Mouse (Mus musculus): ENCODE data around the gene Grin3b.
A peak's percentile ranks its signal among the peaks of the same experiment; 100 is the strongest.

Gene Grin3b

DNA sequence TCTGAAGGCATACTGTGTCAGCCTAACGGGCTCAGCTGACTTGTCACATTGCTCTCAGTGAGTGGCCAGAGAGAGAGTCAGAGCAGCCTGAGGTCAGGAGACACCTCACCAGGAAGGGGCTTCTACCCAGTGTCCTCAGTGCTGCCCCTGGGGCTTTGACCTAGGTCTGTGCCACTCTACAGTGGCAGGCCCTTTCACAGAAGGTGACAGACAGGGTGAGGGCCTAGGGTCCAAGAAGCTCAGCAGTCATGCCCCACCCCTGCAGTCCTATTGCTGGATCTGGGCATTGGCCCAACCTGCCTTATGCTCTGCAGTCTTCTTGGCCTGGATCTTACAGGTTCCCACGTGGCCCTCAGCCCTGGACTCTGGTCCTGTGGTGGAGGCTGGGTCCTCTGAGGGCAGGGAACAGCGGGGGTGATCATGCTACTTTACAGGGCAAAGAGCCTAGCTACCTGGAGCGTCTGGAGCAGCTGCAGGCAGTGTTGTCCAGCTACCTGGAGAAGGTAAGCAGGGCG lies 3.6 kb upstream of the Grin3b start:
- no peak for DNase-seq (ENCODE audit: low spot score)

DNA sequence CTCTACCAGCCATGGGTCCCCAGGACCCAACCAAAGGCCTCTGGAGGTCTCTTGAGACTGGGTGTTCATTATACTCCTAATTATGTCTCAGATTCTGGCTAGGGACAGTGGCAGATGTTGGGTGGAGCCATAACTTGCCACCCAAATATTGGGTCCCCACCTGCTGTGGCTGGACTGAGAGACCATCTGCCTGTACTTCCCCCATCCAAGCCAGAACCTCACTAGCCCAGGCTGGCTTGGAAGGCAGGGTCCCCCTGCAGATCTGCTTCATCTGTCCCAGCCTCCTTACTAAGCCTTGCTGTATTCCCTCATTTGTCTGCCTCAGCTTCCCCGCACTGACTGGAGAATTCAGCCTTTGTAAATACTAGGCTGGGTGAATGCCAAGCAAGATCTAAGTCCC lies 2.3 kb upstream of the Grin3b start:
- no peak for DNase-seq (ENCODE audit: low spot score)

DNA sequence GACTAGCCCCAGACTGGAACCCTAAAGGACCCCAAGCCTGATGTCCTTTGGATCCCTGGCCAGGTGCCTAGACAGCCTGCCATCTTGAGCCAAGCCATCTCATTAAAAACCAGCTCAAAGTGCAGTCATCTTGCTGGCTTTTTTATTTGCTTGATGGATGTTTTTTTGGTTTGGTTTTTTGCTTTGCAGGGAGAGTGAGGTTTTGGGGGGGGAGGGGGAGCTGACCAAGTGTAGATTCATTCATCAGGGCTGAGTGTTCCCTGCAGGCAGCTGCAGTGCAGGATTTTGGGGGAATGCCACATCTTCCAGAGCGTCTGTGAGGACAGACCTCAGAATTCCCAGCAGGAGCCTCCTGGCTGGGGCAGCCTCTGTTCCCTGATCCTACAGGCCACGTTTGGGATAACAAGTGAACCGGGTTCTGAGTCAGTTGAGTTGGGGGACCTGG lies 1.4 kb upstream of the Grin3b start:
- DNase-seq (ENCODE audit: low spot score): no peak

DNA sequence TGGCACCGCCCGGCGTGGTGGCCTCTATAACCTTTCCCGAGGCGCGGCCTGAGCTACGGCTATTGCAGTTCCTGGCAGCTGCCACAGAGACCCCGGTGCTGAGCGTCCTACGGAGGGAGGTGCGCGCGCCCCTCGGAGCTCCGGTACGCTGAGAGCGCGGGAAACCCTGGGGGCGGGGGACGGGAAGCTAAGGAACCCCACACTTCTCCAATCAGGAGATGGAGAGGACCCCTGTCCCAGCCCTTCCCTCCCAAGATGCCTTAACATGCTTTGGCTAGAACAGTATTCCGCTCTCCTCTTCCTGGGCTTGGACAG lies 625 bp downstream of the Grin3b start:
- no peak for DNase-seq (ENCODE audit: low spot score)

DNA sequence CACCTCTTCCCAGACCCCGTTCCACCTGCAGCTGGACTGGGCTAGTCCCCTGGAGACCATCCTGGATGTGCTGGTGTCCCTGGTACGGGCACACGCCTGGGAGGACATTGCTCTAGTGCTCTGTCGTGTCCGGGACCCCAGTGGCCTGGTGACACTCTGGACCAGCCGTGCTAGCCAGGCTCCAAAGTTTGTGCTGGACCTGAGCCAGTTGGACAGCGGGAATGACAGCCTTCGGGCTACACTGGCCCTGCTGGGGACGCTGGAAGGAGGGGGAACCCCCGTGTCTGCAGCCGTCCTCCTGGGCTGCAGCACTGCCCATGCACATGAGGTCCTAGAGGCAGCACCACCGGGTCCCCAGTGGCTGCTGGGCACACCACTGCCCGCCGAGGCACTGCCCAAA lies 2.3 kb downstream of the Grin3b start:
- DNase-seq (ENCODE audit: low spot score): no peak

DNA sequence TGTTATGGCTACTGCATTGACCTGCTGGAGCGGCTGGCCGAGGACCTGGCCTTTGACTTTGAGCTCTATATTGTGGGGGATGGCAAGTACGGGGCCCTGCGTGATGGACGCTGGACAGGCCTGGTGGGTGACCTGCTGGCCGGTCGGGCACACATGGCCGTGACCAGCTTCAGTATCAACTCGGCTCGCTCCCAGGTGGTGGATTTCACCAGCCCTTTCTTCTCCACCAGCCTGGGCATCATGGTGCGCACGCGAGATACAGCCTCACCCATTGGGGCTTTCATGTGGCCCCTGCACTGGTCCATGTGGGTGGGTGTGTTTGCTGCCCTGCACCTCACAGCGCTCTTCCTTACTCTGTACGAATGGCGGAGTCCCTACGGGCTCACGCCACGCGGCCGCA lies 3.6 kb downstream of the Grin3b start:
- DNase-seq (ENCODE audit: low spot score): no peak

DNA sequence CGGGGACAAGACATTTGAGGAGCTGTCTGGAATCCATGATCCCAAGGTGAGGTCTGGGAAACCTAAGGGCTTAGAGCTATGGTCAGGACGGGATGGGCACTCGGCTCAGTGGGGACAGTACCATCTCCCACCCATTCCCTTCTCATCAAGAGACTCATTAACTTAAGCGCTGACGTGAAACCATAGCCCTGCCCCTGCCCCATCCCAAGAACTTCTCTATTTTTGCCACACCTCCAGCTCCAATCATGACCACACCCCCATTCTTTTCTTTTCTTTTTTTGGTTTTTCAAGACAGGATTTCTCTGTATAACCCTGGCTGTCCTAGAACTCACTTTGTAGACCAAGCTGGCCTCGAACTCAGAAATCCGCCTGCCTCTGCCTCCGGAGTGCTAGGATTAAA lies 4.2 kb downstream of the Grin3b start:
- no peak for DNase-seq (ENCODE audit: low spot score)

DNA sequence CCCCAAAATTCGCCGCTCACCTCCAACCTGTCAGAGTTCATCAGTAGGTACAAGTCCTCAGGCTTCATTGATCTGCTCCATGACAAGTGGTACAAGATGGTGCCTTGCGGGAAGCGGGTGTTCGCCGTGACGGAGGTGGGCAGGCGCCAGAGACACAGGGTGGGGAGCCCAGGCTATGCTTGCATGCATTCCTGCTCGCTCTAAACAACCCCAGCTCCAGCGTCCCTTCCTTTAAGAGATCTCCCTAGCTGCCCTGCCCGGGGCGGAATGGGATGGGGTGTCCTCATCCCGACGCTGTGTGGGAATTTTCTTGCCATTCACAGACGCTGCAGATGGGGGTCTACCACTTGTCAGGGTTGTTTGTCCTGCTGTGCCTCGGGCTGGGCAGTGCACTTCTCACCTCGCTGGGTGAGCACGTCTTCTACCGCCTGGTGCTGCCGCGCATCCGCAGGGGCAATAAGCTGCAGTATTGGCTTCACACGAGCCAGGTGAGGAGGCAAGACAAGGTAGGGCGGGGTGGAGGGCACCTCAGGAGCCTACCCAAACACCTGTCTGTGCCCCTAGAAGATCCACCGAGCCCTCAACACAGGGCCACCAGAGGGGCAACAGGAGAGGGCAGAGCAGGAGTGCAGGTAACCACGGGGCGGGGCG lies 5.7 kb downstream of the Grin3b start:
- DNase-seq (ENCODE audit: low spot score): no peak

DNA sequence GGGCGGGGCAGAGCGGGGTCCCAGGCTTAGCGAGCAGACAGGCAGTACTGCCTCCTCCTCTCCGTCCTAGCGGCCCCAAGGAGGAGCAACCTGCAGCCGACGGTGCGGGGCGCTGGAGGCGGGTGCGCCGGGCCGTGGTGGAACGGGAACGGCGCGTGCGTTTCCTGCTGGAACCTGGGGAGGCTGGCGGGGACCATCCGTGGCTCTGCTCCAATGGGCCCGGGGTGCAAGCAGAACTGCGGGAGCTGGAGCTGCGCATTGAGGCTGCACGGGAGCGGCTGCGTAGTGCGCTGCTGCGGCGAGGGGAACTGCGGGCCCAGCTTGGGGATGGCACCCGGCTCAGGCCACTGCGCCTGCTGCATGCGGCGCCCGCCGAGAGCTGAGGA lies 6.2 kb downstream of the Grin3b start:
- DNase-seq (ENCODE audit: low spot score): no peak

DNA sequence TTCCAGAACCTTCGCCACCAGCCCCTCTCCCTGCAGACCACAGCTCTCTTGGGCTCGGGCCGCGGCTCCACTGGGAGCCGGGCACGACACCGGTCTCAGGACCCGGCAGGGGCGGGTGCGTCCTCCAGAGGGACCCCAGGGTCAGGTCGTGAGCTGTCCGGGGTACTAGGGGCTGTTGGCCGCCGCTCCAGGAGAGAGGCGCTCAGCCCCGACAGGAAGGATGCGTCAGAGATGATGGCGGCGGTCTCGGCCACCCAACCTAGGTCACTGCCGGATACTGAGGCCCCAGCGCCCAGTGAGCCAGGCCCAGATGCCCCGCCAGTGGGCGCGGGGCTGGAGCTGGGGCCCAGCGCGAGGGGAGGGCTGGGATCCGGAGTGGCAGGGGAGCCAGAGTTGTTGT lies 6.8 kb downstream of the Grin3b start:
- no peak for DNase-seq (ENCODE audit: low spot score)

DNA sequence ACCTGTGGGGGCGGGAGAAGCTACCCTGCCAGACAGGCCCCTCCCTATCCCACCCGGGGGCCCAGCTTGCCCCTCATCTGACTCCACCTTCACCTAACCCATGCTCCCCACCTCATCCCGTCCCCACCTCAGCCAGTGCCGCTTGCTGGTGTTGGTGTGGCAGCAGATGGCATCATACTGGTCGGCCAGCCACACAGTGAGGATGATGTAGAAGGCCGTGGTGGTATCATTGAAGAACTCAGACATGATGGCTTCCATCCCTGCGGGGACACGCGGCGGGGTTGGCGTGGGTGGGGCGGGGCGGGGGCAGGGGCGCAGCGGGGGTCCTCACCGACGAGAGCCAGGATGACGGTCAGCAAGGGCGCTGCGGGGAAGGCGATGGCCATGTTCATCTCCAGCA lies 7.5 kb downstream of the Grin3b start:
- no peak for DNase-seq (ENCODE audit: low spot score)

DNA sequence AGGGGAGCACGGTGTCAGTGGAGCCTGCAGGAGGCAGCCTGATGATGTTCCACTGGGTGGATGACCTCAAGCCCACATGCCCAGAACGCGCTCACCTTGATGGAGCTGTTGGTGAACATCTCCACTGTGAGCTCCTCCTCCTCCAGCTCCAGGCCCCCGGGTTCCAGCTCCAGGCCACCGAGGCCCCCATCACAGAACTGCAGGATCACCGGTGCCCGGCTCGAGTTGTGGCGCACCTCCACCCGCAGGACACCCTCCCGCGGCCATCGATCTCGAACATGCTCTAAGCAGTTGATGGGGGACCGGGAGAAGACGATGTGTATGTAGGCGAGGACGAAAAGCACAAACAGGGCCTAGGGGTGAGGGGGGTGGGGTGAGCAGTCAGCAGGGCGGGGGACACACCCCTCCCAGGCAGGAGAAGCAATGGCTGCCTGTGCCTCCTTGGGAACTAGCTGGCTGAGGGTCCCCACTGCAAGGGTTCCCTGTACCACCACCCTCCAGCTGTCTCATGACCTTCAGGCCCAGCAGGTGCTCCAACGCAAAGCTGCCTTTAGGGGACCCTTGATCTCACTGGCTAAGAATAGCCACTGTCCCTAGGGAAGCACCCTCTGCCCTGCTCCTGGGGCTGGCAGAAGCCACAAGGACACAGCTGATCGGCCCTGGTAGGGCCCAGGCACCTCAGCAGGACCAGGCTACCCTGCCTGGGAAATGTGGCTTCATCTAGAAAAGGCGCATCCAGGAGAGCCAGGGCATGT lies 9.1 kb downstream of the Grin3b start:
- no peak for DNase-seq (ENCODE audit: low spot score)

DNA sequence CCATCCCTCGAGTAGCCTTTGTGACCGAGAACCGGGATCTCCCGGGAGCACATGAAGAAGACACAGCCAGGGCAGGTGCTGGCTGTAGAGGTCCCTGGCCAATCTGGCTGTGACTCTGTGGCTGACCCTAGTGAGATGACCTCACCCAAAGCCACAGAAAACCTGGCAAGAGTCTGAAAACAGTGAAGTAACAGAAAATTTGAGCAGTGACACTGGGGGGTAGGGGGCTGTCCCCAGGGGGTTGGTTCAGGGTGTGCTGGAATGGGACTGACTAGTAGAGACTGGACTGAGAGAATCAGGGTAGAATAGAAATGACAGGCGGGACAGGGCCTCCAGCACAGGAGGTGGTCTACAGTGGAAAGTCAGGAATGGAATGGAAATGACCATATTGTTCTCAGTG lies 12.7 kb downstream of the Grin3b start:
- DNase-seq (ENCODE audit: low spot score): no peak

DNA sequence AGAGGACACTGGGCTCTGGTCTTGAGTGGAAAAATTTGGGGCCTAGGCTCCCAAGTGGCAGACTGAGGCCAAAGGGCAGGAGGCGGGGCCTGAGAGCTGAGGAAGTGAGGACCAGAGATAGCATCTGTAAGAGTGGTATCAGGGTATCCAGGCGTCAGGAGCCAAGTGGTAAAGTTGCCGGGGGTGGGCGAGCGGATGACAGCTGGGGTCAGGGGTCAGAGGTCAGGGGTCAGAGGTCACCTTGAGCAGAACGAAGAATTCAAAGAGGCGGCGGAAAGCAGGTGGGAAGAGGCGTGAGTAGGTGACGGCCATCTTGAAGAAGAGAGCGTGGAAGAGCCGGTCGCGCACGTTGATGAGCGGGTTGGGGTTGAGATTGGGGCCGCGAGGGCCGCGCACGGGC lies 13.2 kb downstream of the Grin3b start:
- peak; percentile 52 for DNase-seq (ENCODE audit: low spot score)

DNA sequence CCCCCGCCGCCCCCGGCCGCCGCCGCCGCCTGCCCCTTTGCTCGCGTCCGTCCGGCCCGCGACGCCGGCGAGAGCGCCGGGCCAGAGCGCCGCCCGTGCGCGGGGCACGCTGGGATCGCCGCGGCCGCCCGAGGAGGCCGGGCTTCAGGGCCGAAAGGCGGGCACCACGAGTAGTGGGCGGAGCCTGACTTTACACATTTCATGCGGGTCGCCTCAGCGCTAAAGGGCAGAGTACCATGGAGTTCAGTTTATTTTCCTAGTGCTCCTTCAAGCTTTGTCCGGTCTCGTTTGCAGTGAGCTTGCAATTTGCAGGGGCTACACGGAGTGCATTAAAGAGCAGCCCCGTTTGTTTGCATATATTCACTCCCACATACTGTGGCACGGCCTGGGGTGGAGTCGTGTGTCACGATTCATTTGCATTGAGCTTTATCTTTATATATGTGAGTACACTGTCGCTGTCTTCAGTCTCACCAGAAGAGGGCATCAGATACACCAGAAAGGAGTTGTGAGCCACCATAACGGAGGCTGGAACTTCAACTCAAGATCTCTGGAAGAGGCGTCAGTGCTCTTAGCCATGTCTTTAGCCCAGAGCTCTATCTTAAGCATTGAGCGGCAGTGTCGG lies 13.8 kb downstream of the Grin3b start, which contains the start of gene Tmem259:
Gene Tmem259, minus strand, starts transcription at position 136 of the 622 bp plus-strand sequence.
- DNase-seq (ENCODE audit: low spot score): peak; percentile 87

DNA sequence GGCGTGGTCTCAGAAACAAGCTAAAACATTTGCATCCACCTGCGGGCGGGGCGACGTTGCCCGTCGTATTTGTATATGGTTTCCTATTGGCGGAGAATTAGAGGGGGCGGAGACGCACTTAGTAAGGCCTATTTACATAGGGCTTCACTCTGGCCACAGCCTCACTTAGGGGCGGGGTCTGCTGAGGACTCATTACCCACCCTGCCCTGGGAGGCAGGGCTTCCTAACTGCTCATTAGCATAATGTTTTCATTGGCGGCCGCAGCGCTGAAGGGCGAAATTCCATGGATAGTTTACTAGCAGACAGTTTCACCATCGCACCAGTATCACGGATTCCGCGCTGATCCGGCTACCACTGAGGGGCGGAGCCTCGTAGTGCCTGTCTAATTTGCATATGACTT lies 14.4 kb downstream of the Grin3b start:
- peak; percentile 96 for DNase-seq (ENCODE audit: low spot score)

DNA sequence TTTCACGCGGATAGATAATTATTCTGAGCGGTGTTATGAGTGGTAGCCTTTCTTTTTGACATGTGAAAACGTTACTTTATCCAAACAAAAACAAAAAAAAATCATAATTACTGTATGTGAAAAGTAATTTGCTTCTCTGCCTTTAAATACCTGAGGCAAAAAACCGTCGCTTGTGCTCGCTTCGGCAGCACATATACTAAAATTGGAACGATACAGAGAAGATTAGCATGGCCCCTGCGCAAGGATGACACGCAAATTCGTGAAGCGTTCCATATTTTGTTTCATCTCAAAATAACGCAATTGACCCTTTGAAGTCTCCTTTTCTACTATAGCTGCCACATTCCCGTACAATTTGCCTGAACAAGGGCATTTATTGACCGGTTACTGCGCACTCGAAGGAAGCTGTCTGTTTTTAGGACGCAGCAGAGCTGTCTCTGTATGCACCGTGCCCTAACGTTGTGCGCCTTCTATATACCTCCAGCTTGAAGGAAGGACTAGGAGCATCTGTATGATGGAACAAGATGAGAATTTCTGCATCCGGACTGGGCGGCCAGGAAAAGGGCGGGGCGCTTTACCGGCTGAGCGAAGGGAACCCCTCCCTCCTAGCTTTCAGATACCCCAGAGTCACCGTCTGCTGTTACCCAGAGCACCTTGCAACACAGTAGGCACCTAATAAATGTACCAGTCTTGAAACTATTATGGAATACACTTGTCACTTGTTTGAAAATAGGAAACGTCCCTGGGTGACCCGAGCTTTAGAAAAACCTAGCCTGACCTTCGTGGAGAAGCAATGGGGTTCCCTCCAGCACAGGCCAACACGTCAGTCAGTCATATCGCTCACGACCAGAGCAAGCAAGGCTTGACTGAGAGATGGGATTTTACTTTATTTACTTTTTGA lies 15.1 kb downstream of the Grin3b start:
- peak; percentile 65 for DNase-seq (ENCODE audit: low spot score)

DNA sequence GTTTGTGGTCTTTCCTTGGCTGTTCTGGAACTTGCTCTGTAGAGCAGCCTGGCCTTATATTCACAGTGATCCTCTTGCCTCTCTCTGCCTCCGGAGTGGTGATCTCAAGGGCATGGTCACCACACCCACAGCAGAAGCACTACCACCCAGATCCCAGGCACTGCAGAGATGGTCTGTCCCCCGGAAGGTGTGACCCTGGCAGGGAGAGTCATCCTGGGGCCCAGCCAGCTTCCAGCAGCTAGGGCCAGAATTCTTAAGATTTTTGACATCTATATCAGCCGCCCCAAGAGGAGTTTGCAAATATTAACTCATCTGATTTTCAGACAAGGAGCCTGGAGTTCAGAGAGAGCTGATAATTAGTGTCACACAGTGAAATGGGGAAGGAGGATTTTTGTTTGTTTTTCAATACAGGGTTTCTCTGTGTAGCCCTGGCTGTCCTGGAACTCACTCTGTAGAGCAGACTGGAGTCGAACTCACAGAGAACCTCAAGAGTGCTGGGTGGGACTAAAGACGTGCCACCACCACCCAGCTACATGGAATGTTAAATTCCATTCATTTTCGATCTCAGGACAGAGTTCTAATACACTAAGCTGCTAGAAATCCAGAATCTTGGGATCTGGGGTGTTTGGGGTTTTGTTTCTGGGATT lies 15.8 kb downstream of the Grin3b start:
- peak; percentile 55 for DNase-seq (ENCODE audit: low spot score)

DNA sequence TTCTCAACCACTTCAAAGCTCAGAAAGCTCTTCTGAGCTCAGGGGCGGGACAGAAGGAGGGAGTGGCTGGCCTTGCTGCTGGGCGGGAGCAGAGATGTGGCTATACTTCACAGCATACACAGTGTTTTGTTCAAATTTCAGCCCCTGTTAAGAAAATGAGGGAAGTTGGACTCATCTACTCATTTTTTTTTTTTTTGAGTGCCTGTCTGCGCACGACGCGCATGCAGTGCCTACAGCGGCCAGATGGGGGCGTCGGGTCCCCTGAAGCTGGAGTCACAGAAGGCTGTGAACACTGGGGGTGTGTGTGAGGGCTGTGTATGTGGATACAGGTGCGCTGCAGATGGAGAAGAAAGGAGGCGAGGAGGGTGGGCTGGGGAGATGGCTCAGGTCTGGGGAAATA lies 16.4 kb downstream of the Grin3b start:
- peak; percentile 89 for DNase-seq (ENCODE audit: low spot score)

DNA sequence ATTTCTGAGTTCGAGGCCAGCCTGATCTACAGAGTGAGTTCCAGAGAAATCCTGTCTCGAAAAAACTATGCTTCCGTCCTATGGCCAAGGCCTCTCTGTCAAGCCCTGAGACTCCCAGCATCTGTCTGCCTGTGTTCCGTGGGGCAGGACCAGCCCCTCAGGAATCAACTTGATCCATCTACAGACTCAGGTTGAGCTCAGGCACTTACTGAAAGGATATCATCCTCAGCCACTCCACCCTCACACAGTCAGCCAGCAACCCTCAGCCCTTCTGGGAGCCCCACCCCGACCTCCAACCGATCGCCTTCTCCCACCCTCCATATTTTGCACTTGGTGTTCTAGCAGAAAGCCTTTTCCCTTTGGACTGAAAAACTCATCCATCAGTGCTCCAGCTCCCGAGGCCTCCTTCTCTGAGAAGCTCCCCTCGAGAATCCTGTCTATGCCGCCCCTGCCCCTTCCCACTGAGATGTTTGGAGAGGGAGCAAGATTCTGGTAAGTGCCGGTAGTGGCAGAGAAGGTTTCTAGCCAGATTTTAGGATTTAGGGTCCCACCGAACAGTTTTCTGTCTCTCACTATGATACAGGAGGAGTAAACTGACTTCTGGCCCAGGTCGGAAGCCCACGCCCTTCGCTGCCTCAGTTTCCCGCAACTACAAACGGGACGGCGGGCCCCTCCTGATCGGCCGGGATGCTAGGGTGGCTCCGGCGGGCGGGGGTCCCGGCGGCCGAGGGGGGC lies 17.4 kb downstream of the Grin3b start:
- no peak for DNase-seq (ENCODE audit: low spot score)

Data from urinary bladder, postnatal 14 days (tissue).